Comparison of ENCODE assay signal across 21 mouse cellular contexts in the genomic region with DNA sequence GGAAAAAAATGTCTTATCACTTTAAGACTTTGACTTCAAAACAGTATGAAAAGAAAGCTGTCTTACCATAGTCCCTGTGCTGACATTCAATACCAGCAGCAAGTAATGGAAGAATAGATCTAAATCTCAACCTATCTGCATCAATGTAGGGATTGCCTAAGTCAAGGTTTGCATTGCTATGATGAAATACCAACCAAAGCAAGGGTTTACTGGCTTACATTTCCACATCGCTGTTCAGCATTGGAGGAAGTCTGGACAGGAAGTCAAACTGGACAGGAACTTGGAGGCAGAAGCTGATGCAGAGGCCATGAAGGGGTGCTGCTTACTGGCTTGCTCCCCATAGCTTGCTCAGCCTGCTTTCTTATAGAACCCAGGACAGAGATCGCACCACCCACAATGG.
"Had no signal": no experiment of that assay in that cellular context is flagged by ENCODE, and none has a peak within 500 bp of the region (broad histone marks: within the 10 kb centered on the region; RNA-seq: fewer than 3 reads in every experiment).

No protein-coding gene starts in this region.

- H3K27ac ChIP-seq: kidney, embryonic 15.5 days; left cerebral cortex, adult 2 months; limb, embryonic 12.5 days; limb, embryonic 15.5 days; liver, embryonic 12.5 days; liver, embryonic 15.5 days; midbrain, embryonic 12.5 days had no signal

- ATAC-seq: liver, embryonic 12.5 days; midbrain, embryonic 16.5 days had no signal

- H3K4me1 ChIP-seq: kidney, embryonic 15.5 days; limb, embryonic 12.5 days; midbrain, embryonic 12.5 days had no signal

- DNase-seq: kidney, adult 11 months; kidney, adult 8-10 months; kidney, postnatal 10 days; kidney, postnatal 36 days; layer of hippocampus, postnatal 36 days; left cerebral cortex, postnatal 4 days; lung, adult 2 months; retina, postnatal 1 day; right cerebral cortex, postnatal 25 days; spleen, adult 18-20 months; thymus, adult 2 months; thymus, postnatal 14 days; thymus, postnatal 4 days had no signal

- H3K27me3 ChIP-seq: kidney, embryonic 15.5 days; limb, embryonic 12.5 days; limb, embryonic 15.5 days; liver, embryonic 12.5 days; liver, embryonic 15.5 days; midbrain, embryonic 12.5 days had no signal

- H3K4me2 ChIP-seq: kidney, embryonic 15.5 days; limb, embryonic 12.5 days; limb, embryonic 15.5 days; liver, embryonic 12.5 days; liver, embryonic 15.5 days; midbrain, embryonic 12.5 days had no signal

- H3K9me3 ChIP-seq: kidney, embryonic 15.5 days; limb, embryonic 12.5 days; limb, embryonic 15.5 days; liver, embryonic 12.5 days; liver, embryonic 15.5 days; midbrain, embryonic 12.5 days had no signal

- H3K4me3 ChIP-seq: kidney, embryonic 15.5 days; left cerebral cortex, adult 2 months; limb, embryonic 12.5 days; limb, embryonic 15.5 days; liver, embryonic 12.5 days; liver, embryonic 15.5 days; midbrain, embryonic 12.5 days had no signal

- H3K9ac ChIP-seq: kidney, embryonic 15.5 days; limb, embryonic 12.5 days; limb, embryonic 15.5 days; liver, embryonic 12.5 days; liver, embryonic 15.5 days; midbrain, embryonic 12.5 days had no signal
